Mouse (Mus musculus): ENCODE results near the gene Hist2h2be. TPM values are rescaled to one million over a fixed set of nuclear protein-coding genes. Genes with fewer than 3 reads are reported as not detected.
"Not testable (repeated sequence)": the region's sequence is repeated elsewhere in the genome, so short reads cannot be mapped to it uniquely, and the experiment has no call there.

Hist2h2be gene
- polyA plus RNA-seq, 1 experiment from 2014 or later, result 8.6 TPM

GRCm38 (mm10) chr3:96197129-96197749 lies 23.7 kb upstream of the Hist2h2be start:
- Histone ChIP-seq H3K4me3 (replicated peaks; ENCODE audit: low read length) (peak overlapping the region; percentile 75), H3K27ac (ENCODE audit: low read length) (peak overlapping the region; percentile 98), H3K9ac (replicated peaks; ENCODE audit: low read depth, low read length) (peak overlapping the region; percentile 91), H3K27me3 (replicated peaks; ENCODE audit: control insufficient read depth, insufficient read depth, low read length) (no peaks in the 10 kb centered on the region), H3K4me1 (replicated peaks; ENCODE audit: control insufficient read depth, insufficient read depth, low read length) (peaks cover 11% of the 10 kb centered on the region), H3K9me3 (ENCODE audit: control insufficient read depth, low read length) (no peaks in the 10 kb centered on the region), H3K36me3 (ENCODE audit: control insufficient read depth, insufficient read depth) (peaks cover 6% of the 10 kb centered on the region; the same call in 1 of the 2 replicates), H3K4me2 (ENCODE audit: low read length) (peak overlapping the region; percentile 95)
- ATAC-seq, result peak; percentile 96
- under 1% methylated on average over 50 of the region's 50 CpGs for WGBS

DNA sequence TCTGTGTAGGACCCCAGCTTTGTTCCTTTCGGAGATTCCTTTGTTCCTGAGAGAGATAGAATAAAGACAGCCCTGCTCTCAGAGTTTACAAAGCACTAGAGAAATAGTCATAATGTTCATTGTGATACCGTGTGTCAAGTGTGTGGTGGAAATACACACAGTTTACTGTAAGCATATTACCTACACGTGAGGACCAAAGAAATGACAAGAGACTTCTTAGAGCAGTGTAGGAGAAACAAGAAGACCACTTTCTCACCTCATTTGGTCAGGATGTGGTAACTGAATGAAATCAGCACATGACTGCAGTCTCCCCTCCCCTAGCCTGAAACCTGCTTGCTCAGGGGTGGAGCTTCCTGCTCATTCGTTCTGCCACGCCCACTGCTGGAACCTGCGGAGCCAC lies 22.7 kb upstream of the Hist2h2be start:
- peak overlapping the region; percentile 95 for H3K4me2 ChIP-seq (ENCODE audit: low read length)
- H3K27ac ChIP-seq (ENCODE audit: low read length), result peak overlapping the region; percentile 37; the same call in 1 of the 2 replicates
- 10% methylated on average over 6 of the region's 6 CpGs for WGBS
- no peaks in the 10 kb centered on the region for H3K9me3 ChIP-seq (ENCODE audit: control insufficient read depth, low read length)
- H3K27me3 ChIP-seq (replicated peaks; ENCODE audit: control insufficient read depth, insufficient read depth, low read length), result no peaks in the 10 kb centered on the region
- peak overlapping the region; percentile 46 for H3K9ac ChIP-seq (replicated peaks; ENCODE audit: low read depth, low read length)
- peaks cover 11% of the 10 kb centered on the region for H3K4me1 ChIP-seq (replicated peaks; ENCODE audit: control insufficient read depth, insufficient read depth, low read length)
- H3K36me3 ChIP-seq (ENCODE audit: control insufficient read depth, insufficient read depth), result 0 out of 2 replicates have a peak, but pooled peaks cover 3% of the 10 kb centered on the region
- peak; percentile 11 for ATAC-seq
- peak overlapping the region; percentile 75 for H3K4me3 ChIP-seq (replicated peaks; ENCODE audit: low read length)

GRCm38 (mm10) chr3:96198601-96199251 lies 22.2 kb upstream of the Hist2h2be start:
- not testable (repeated sequence) for H3K27me3 ChIP-seq (replicated peaks; ENCODE audit: control insufficient read depth, insufficient read depth, low read length); H3K9ac ChIP-seq (replicated peaks; ENCODE audit: low read depth, low read length); H3K36me3 ChIP-seq (ENCODE audit: control insufficient read depth, insufficient read depth); ATAC-seq; H3K9me3 ChIP-seq (ENCODE audit: control insufficient read depth, low read length); H3K4me3 ChIP-seq (replicated peaks; ENCODE audit: low read length); H3K27ac ChIP-seq (ENCODE audit: low read length)
- H3K4me2 ChIP-seq (ENCODE audit: low read length), result peak overlapping the region; percentile 95
- H3K4me1 ChIP-seq (replicated peaks; ENCODE audit: control insufficient read depth, insufficient read depth, low read length), result peaks cover 11% of the 10 kb centered on the region
- 20% methylated on average over 6 of the region's 8 CpGs for WGBS

GRCm38 (mm10) chr3:96199731-96200130 lies 21.2 kb upstream of the Hist2h2be start:
- whole genome bisulfite sequencing, result 96% methylated on average over 2 of the region's 2 CpGs
- no peak for ATAC-seq
- Histone ChIP-seq H3K27me3 (replicated peaks; ENCODE audit: control insufficient read depth, insufficient read depth, low read length) (no peaks in the 10 kb centered on the region), H3K9me3 (ENCODE audit: control insufficient read depth, low read length) (no peaks in the 10 kb centered on the region), H3K36me3 (ENCODE audit: control insufficient read depth, insufficient read depth) (0 out of 2 replicates have a peak, but pooled peaks cover 3% of the 10 kb centered on the region), H3K4me1 (replicated peaks; ENCODE audit: control insufficient read depth, insufficient read depth, low read length) (peaks cover 11% of the 10 kb centered on the region), H3K4me2 (ENCODE audit: low read length) (no peak overlapping the region), H3K4me3 (replicated peaks; ENCODE audit: low read length) (no peak overlapping the region), H3K27ac (ENCODE audit: low read length) (no peak overlapping the region), H3K9ac (replicated peaks; ENCODE audit: low read depth, low read length) (no peak overlapping the region)

DNA sequence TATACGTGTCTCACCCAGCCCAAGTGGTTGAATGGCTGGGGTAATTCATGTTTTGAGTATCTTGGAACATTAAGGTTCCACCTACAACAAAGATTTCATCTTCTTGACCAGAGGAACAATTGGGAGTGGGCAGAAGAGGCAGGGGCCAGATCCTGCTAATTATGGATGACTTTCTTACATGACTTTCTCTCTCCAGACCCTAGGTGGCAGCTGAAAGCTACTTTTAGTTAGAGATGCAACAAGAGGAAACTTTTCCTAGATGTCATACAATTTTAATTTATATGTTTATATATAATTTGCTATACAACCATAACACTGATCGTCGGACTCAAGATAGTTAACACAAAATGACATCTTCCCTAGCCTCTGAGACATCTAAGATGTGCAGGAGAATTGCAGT lies 13.1 kb upstream of the Hist2h2be start:
- Histone ChIP-seq H3K4me1 (replicated peaks; ENCODE audit: control insufficient read depth, insufficient read depth, low read length) (no peaks in the 10 kb centered on the region), H3K4me3 (replicated peaks; ENCODE audit: low read length) (no peak overlapping the region), H3K27ac (ENCODE audit: low read length) (no peak overlapping the region), H3K4me2 (ENCODE audit: low read length) (no peak overlapping the region), H3K9ac (replicated peaks; ENCODE audit: low read depth, low read length) (no peak overlapping the region), H3K9me3 (ENCODE audit: control insufficient read depth, low read length) (no peaks in the 10 kb centered on the region), H3K27me3 (replicated peaks; ENCODE audit: control insufficient read depth, insufficient read depth, low read length) (no peaks in the 10 kb centered on the region), H3K36me3 (ENCODE audit: control insufficient read depth, insufficient read depth) (no peaks in the 10 kb centered on the region)
- ATAC-seq, result no peak
- 86% methylated on average over 3 of the region's 3 CpGs for WGBS

GRCm38 (mm10) chr3:96209242-96209641 lies 11.7 kb upstream of the Hist2h2be start:
- H3K4me2 ChIP-seq (ENCODE audit: low read length), result no peak overlapping the region
- H3K4me1 ChIP-seq (replicated peaks; ENCODE audit: control insufficient read depth, insufficient read depth, low read length), result no peaks in the 10 kb centered on the region
- no peak overlapping the region for H3K27ac ChIP-seq (ENCODE audit: low read length)
- H3K9ac ChIP-seq (replicated peaks; ENCODE audit: low read depth, low read length), result no peak overlapping the region
- no peaks in the 10 kb centered on the region for H3K36me3 ChIP-seq (ENCODE audit: control insufficient read depth, insufficient read depth)
- no peak overlapping the region for H3K4me3 ChIP-seq (replicated peaks; ENCODE audit: low read length)
- 25% methylated on average over 15 of the region's 15 CpGs for WGBS
- no peak for ATAC-seq
- no peaks in the 10 kb centered on the region for H3K9me3 ChIP-seq (ENCODE audit: control insufficient read depth, low read length)
- no peaks in the 10 kb centered on the region for H3K27me3 ChIP-seq (replicated peaks; ENCODE audit: control insufficient read depth, insufficient read depth, low read length)

- peak overlapping the region; percentile 72 for H3K4me3 ChIP-seq (replicated peaks; ENCODE audit: low read length)
- H3K4me1 ChIP-seq (replicated peaks; ENCODE audit: control insufficient read depth, insufficient read depth, low read length), result peaks cover 19% of the 10 kb centered on the region
- H3K27me3 ChIP-seq (replicated peaks; ENCODE audit: control insufficient read depth, insufficient read depth, low read length), result no peaks in the 10 kb centered on the region
- H3K4me2 ChIP-seq (ENCODE audit: low read length), result peak overlapping the region; percentile 86
- H3K9me3 ChIP-seq (ENCODE audit: control insufficient read depth, low read length), result no peaks in the 10 kb centered on the region
- H3K9ac ChIP-seq (replicated peaks; ENCODE audit: low read depth, low read length), result peak overlapping the region; percentile 60
- H3K27ac ChIP-seq (ENCODE audit: low read length), result peak overlapping the region; percentile 98
- peak; percentile 24 for ATAC-seq
- WGBS, result under 1% methylated on average over 12 of the region's 12 CpGs
- H3K36me3 ChIP-seq (ENCODE audit: control insufficient read depth, insufficient read depth), result no peaks in the 10 kb centered on the region
Observed at GRCm38 (mm10) chr3:96219191-96219641, 1.7 kb upstream of the Hist2h2be start.

DNA sequence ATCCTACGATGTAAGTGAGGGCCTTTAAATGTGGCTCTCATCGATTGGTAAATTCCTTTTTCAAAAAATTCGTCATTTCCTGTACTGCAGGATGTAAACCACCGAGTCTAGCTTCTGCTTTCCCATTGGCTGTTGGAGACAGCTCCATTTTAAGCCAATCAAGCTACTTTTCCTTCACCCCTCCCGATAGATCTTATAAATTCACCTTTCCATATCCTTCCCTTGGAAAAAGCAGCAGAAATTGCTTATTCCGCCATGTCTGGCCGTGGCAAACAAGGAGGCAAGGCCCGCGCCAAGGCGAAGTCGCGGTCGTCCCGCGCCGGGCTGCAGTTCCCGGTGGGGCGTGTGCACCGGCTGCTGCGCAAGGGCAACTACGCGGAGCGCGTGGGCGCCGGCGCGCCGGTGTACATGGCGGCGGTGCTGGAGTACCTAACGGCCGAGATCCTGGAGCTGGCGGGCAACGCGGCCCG lies 1.2 kb upstream of the Hist2h2be start, which contains the start of the genes Bola1 and Hist2h2ab:
Gene Bola1, minus strand, starts transcription at position 49 of the 470 bp plus-strand sequence.
Gene Hist2h2ab, plus strand, starts transcription at position 205 of the 470 bp plus-strand sequence.
- Histone ChIP-seq H3K4me1 (replicated peaks; ENCODE audit: control insufficient read depth, insufficient read depth, low read length) (peaks cover 19% of the 10 kb centered on the region), H3K9me3 (ENCODE audit: control insufficient read depth, low read length) (no peaks in the 10 kb centered on the region), H3K4me2 (ENCODE audit: low read length) (peak within 1 kb of the TSS; percentile 86), H3K4me3 (replicated peaks; ENCODE audit: low read length) (peak within 1 kb of the TSS; percentile 72), H3K36me3 (ENCODE audit: control insufficient read depth, insufficient read depth) (no peaks in the 10 kb centered on the region), H3K9ac (replicated peaks; ENCODE audit: low read depth, low read length) (peak within 1 kb of the TSS; percentile 76), H3K27me3 (replicated peaks; ENCODE audit: control insufficient read depth, insufficient read depth, low read length) (no peaks in the 10 kb centered on the region), H3K27ac (ENCODE audit: low read length) (peak within 1 kb of the TSS; percentile 98)
- under 1% methylated on average over 30 of the region's 37 CpGs for WGBS
- peak; percentile 92 for ATAC-seq

- Histone ChIP-seq H3K27ac (ENCODE audit: low read length) (peak overlapping the region; percentile 98), H3K9ac (replicated peaks; ENCODE audit: low read depth, low read length) (peak overlapping the region; percentile 76), H3K4me2 (ENCODE audit: low read length) (peak overlapping the region; percentile 86), H3K4me3 (replicated peaks; ENCODE audit: low read length) (peak overlapping the region; percentile 72), H3K4me1 (replicated peaks; ENCODE audit: control insufficient read depth, insufficient read depth, low read length) (peaks cover 19% of the 10 kb centered on the region)
- peak; percentile 3; the same call in 1 of the 2 replicates for ATAC-seq
- H3K27me3 ChIP-seq (replicated peaks; ENCODE audit: control insufficient read depth, insufficient read depth, low read length); H3K36me3 ChIP-seq (ENCODE audit: control insufficient read depth, insufficient read depth); H3K9me3 ChIP-seq (ENCODE audit: control insufficient read depth, low read length): not testable (repeated sequence)
- WGBS, result under 1% methylated on average over 24 of the region's 47 CpGs
Observed at GRCm38 (mm10) chr3:96220131-96220764, 671 bp upstream of the Hist2h2be start.

All from forebrain, embryonic 16.5 days (tissue).